1 mouse cellular context compared by ENCODE assay signal in genomic region chr9:66126456-66127192, GRCm38 (mm10).
TF ChIP-seq lines count a peak whose summit lies in the region.

TSS of gene Snx1 (minus strand) at chr9:66126587.
TSS of gene Ciao2a (plus strand) at chr9:66126611.

TF ChIP-seq in MEL, 35 proteins besides CTCF, POLR2A, EP300 and RAD21 (continued from another document):
- TF ChIP-seq MEF2A (IDR thresholded peaks at IDR 0.05; ENCODE audit: extremely low read depth, insufficient replicate concordance, low read depth, low read length, poor library complexity, severe bottlenecking): no peak
- TF ChIP-seq TBP (IDR thresholded peaks at IDR 0.05; ENCODE audit: low read depth, low read length): peak; percentile 68; the same call in 1 of the 2 replicates
- no peak; the same call in 1 of the 2 replicates for TF ChIP-seq POLR2AphosphoS2 (IDR thresholded peaks at IDR 0.05; ENCODE audit: low read length)
- TF ChIP-seq TAL1 (IDR thresholded peaks at IDR 0.05; ENCODE audit: low read length): no peak
- no peak for TF ChIP-seq USF1 (IDR thresholded peaks at IDR 0.05; ENCODE audit: low read depth, low read length)
- TF ChIP-seq MAFK (IDR thresholded peaks at IDR 0.05; ENCODE audit: borderline replicate concordance, low read depth, low read length): no peak
- TF ChIP-seq SMC3 (IDR thresholded peaks at IDR 0.05; ENCODE audit: low read depth, low read length): 0 out of 2 replicates have a peak, but pooled peaks have one; percentile 6
- peak; percentile 97 for TF ChIP-seq MAX (IDR thresholded peaks at IDR 0.05; ENCODE audit: low read length)
- TF ChIP-seq HCFC1 (IDR thresholded peaks at IDR 0.05; ENCODE audit: low read depth, low read length): peak; percentile 98
- TF ChIP-seq USF2 (IDR thresholded peaks at IDR 0.05; ENCODE audit: borderline replicate concordance in 1 of 2, insufficient read depth in 1 of 2, low read depth in 1 of 2, low read length in 2 of 2): no peak
- TF ChIP-seq ZKSCAN1 (IDR thresholded peaks at IDR 0.05; ENCODE audit: low read depth, low read length): no peak
- peak; percentile 97 for TF ChIP-seq ELF1 (IDR thresholded peaks at IDR 0.05; ENCODE audit: low read depth, low read length)
